Mouse (Mus musculus): ENCODE measurements around the gene Nupl1.

GRCm38 (mm10) chr14:60216125-60216524, 35.1 kb downstream of the Nupl1 start:
- TF ChIP-seq POLR2A (IDR thresholded peaks at IDR 0.05; ENCODE audit: insufficient read depth, low read depth, low read length) (no peak), CTCF (IDR thresholded peaks at IDR 0.05) (no peak)

Data from heart, adult 2 months (tissue).